Comparison of ENCODE assay signal across 27 mouse cellular contexts in the genomic region with DNA sequence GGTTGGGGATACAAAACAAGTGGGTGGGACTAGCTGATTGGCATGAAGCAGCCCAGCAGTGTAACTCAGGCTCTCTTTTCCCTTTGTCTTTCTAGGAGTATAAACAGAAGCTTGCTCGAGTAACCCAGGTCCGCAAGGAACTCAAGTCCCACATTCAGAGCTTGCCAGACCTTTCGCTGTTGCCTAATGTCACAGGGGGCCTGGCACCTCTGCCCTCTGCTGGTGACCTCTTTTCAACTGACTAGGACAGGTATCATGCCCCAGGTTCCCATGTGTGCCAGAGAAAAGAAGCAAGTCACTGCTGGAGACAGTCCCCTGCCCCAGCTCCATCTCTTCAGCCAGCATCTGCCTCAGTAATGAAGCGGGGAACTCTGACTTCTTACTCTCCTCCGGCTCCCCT. TPM values are rescaled to one million over a fixed set of nuclear protein-coding genes. Genes with fewer than 3 reads are reported as not detected.
DNase-seq lines count a peak whose midpoint lies in the region; ATAC-seq and TF ChIP-seq lines count a peak whose summit lies in the region.
"Had no signal": no experiment of that assay in that cellular context is flagged by ENCODE, and none has a peak within 500 bp of the region (broad histone marks: within the 10 kb centered on the region; RNA-seq: fewer than 3 reads in every experiment).

No protein-coding gene starts in this region.

- DNase-seq in forebrain, embryonic 11.5 days (ENCODE audit: low spot score): peak; percentile 15
- DNase-seq in heart, postnatal 0 days (ENCODE audit: low spot score): no peak
- no peak for DNase-seq in heart, embryonic 10.5 days (ENCODE audit: low spot score)
- peak; percentile 81 for DNase-seq in liver, adult 2 months (ENCODE audit: extremely low read depth, low read depth, low spot score)
- no peak for DNase-seq in liver
- DNase-seq in midbrain, postnatal 0 days (ENCODE audit: low spot score): no peak
- DNase-seq: adrenal gland, adult 8-10 months; adrenal gland, postnatal 25 days; cerebellum, adult 11-12 months; cerebellum, adult 8-10 months; cerebellum, postnatal 10 days; cerebellum, postnatal 36 days; embryo, embryonic 11 days; forebrain, postnatal 0 days; gastrocnemius, postnatal 25 days; heart, adult 18-20 months had no signal

- H3K27me3 ChIP-seq in forebrain, embryonic 11.5 days (ENCODE audit: control insufficient read depth, insufficient read depth, low read length): no peaks in the 10 kb centered on the region
- H3K27me3 ChIP-seq in forebrain, embryonic 12.5 days: no peaks in the 10 kb centered on the region
- H3K27me3 ChIP-seq in heart, postnatal 0 days (ENCODE audit: control insufficient read depth, insufficient read depth, low read length): no peaks in the 10 kb centered on the region
- H3K27me3 ChIP-seq in heart, embryonic 10.5 days (ENCODE audit: insufficient read depth, poor library complexity, severe bottlenecking): no peaks in the 10 kb centered on the region
- H3K27me3 ChIP-seq in liver, adult 2 months (ENCODE audit: control insufficient read depth, insufficient read depth, low read length): no peaks in the 10 kb centered on the region
- H3K27me3 ChIP-seq in midbrain, postnatal 0 days (ENCODE audit: insufficient read depth, low read length): no peaks in the 10 kb centered on the region
- no peaks in the 10 kb centered on the region for H3K27me3 ChIP-seq in midbrain, embryonic 16.5 days (ENCODE audit: control insufficient read depth, insufficient read depth, low read depth, low read length)
- H3K27me3 ChIP-seq: embryonic facial prominence, embryonic 13.5 days; heart, embryonic 13.5 days; hindbrain, embryonic 13.5 days had no signal

- H3K4me1 ChIP-seq in forebrain, embryonic 11.5 days (replicated peaks; ENCODE audit: control insufficient read depth, insufficient read depth, low read length): no peaks in the 10 kb centered on the region
- no peaks in the 10 kb centered on the region for H3K4me1 ChIP-seq in forebrain, embryonic 12.5 days
- H3K4me1 ChIP-seq in heart, postnatal 0 days (ENCODE audit: control insufficient read depth, insufficient read depth): peaks cover 15% of the 10 kb centered on the region
- peaks cover 28% of the 10 kb centered on the region for H3K4me1 ChIP-seq in heart, embryonic 10.5 days
- peaks cover 47% of the 10 kb centered on the region for H3K4me1 ChIP-seq in liver, adult 2 months (ENCODE audit: control insufficient read depth, insufficient read depth, low read length)
- H3K4me1 ChIP-seq in midbrain, postnatal 0 days (ENCODE audit: insufficient read depth, low read length): no peaks in the 10 kb centered on the region
- H3K4me1 ChIP-seq in midbrain, embryonic 16.5 days (ENCODE audit: control insufficient read depth, insufficient read depth, low read length): no peaks in the 10 kb centered on the region
- H3K4me1 ChIP-seq: embryonic facial prominence, embryonic 13.5 days had no signal

- H3K9ac ChIP-seq in forebrain, embryonic 11.5 days (ENCODE audit: low read length): no peak overlapping the region
- no peak overlapping the region for H3K9ac ChIP-seq in forebrain, embryonic 12.5 days
- H3K9ac ChIP-seq in heart, postnatal 0 days (replicated peaks; ENCODE audit: low read depth, low read length): no peak overlapping the region
- H3K9ac ChIP-seq in liver, adult 2 months (ENCODE audit: low read depth, low read length): no peak overlapping the region
- no peak overlapping the region for H3K9ac ChIP-seq in midbrain, postnatal 0 days (replicated peaks; ENCODE audit: low read length, poor library complexity, severe bottlenecking)
- no peak overlapping the region for H3K9ac ChIP-seq in midbrain, embryonic 16.5 days (ENCODE audit: low read depth, low read length)
- H3K9ac ChIP-seq: embryonic facial prominence, embryonic 13.5 days; forebrain, postnatal 0 days; heart, embryonic 13.5 days; hindbrain, embryonic 13.5 days had no signal

- no peak for ATAC-seq in forebrain, embryonic 11.5 days (replicated peaks; ENCODE audit: low FRiP score)
- ATAC-seq in forebrain, embryonic 12.5 days (ENCODE audit: low FRiP score): no peak
- no peak for ATAC-seq in heart, postnatal 0 days (ENCODE audit: insufficient read depth, low read depth)
- ATAC-seq in midbrain, postnatal 0 days (ENCODE audit: low FRiP score): no peak
- no peak for ATAC-seq in midbrain, embryonic 16.5 days
- ATAC-seq: activated CD4-positive, CD25-positive, alpha-beta regulatory T cell, adult 4 months; forebrain, embryonic 14.5 days; forebrain, postnatal 0 days; hindbrain, embryonic 16.5 days; inflammation-experienced regulatory T-cells, adult 6 months had no signal

- no peak for TF ChIP-seq EP300 in heart, postnatal 0 days (IDR thresholded peaks at IDR 0.05; ENCODE audit: low read depth)

- H3K4me3 ChIP-seq in forebrain, embryonic 11.5 days (ENCODE audit: low read depth, low read length): no peak overlapping the region
- no peak overlapping the region for H3K4me3 ChIP-seq in forebrain, embryonic 12.5 days (replicated peaks)
- no peak overlapping the region for H3K4me3 ChIP-seq in heart, postnatal 0 days (ENCODE audit: low read depth, low read length)
- no peak overlapping the region for H3K4me3 ChIP-seq in heart, embryonic 10.5 days
- no peak overlapping the region for H3K4me3 ChIP-seq in liver, adult 2 months (ENCODE audit: insufficient read depth, low read depth, low read length)
- H3K4me3 ChIP-seq in midbrain, postnatal 0 days (ENCODE audit: low read depth, low read length): no peak overlapping the region
- no peak overlapping the region for H3K4me3 ChIP-seq in midbrain, embryonic 16.5 days (ENCODE audit: low read depth, low read length)
- H3K4me3 ChIP-seq: embryonic facial prominence, embryonic 10.5 days; embryonic facial prominence, embryonic 13.5 days; erythroblast, embryonic 14.5 days; heart, embryonic 13.5 days; hindbrain, embryonic 13.5 days had no signal

- TF ChIP-seq CTCF in heart, postnatal 0 days (IDR thresholded peaks at IDR 0.05; ENCODE audit: low read depth): 0 out of 2 replicates have a peak, but pooled peaks have one; percentile 9
- peak; percentile 72 for TF ChIP-seq CTCF in liver, adult 2 months (IDR thresholded peaks at IDR 0.05; ENCODE audit: low read depth, low read length)
- peak; percentile 13; the same call in 1 of the 2 replicates for TF ChIP-seq CTCF in midbrain, postnatal 0 days (IDR thresholded peaks at IDR 0.05)

- H3K79me2 ChIP-seq in liver, adult 2 months (ENCODE audit: control insufficient read depth, insufficient read depth, low read length): no peaks in the 10 kb centered on the region

- H3K9me3 ChIP-seq in forebrain, embryonic 11.5 days (ENCODE audit: control insufficient read depth, low read length): no peaks in the 10 kb centered on the region
- no peaks in the 10 kb centered on the region for H3K9me3 ChIP-seq in forebrain, embryonic 12.5 days
- no peaks in the 10 kb centered on the region for H3K9me3 ChIP-seq in heart, postnatal 0 days (replicated peaks; ENCODE audit: control insufficient read depth, low read length)
- no peaks in the 10 kb centered on the region for H3K9me3 ChIP-seq in heart, embryonic 10.5 days
- no peaks in the 10 kb centered on the region for H3K9me3 ChIP-seq in midbrain, postnatal 0 days (ENCODE audit: low read length)
- no peaks in the 10 kb centered on the region for H3K9me3 ChIP-seq in midbrain, embryonic 16.5 days (replicated peaks; ENCODE audit: control insufficient read depth, low read length, poor library complexity, severe bottlenecking)
- H3K9me3 ChIP-seq: embryonic facial prominence, embryonic 10.5 days; embryonic facial prominence, embryonic 13.5 days; heart, embryonic 13.5 days; hindbrain, embryonic 13.5 days had no signal

- WGBS in forebrain, embryonic 11.5 days: 90% methylated on average over 5 of the region's 5 CpGs
- 88% methylated on average over 5 of the region's 5 CpGs for WGBS in forebrain, embryonic 12.5 days
- 90% methylated on average over 5 of the region's 5 CpGs for WGBS in heart, postnatal 0 days
- WGBS in heart, embryonic 10.5 days: 90% methylated on average over 5 of the region's 5 CpGs
- 49% methylated on average over 5 of the region's 5 CpGs for WGBS in liver, adult 2 months
- WGBS in midbrain, postnatal 0 days: 80% methylated on average over 5 of the region's 5 CpGs
- WGBS in midbrain, embryonic 16.5 days: 84% methylated on average over 5 of the region's 5 CpGs

- no peaks in the 10 kb centered on the region; the same call in 1 of the 2 replicates for H3K36me3 ChIP-seq in forebrain, embryonic 11.5 days (ENCODE audit: control insufficient read depth, insufficient read depth, low read length)
- H3K36me3 ChIP-seq in forebrain, embryonic 12.5 days (replicated peaks): peaks cover 67% of the 10 kb centered on the region
- H3K36me3 ChIP-seq in heart, postnatal 0 days (replicated peaks; ENCODE audit: control insufficient read depth, insufficient read depth, low read length): peaks cover 61% of the 10 kb centered on the region
- H3K36me3 ChIP-seq in heart, embryonic 10.5 days: peaks cover 79% of the 10 kb centered on the region
- H3K36me3 ChIP-seq in liver, adult 2 months (ENCODE audit: control insufficient read depth, insufficient read depth, low read length): peaks cover 5% of the 10 kb centered on the region
- peaks cover 36% of the 10 kb centered on the region for H3K36me3 ChIP-seq in midbrain, postnatal 0 days (ENCODE audit: insufficient read depth, low read length)
- H3K36me3 ChIP-seq in midbrain, embryonic 16.5 days (ENCODE audit: control insufficient read depth, insufficient read depth, low read length): peaks cover 18% of the 10 kb centered on the region

- no peak overlapping the region for H3K4me2 ChIP-seq in forebrain, embryonic 11.5 days (ENCODE audit: low read depth, low read length, severe bottlenecking)
- H3K4me2 ChIP-seq in forebrain, embryonic 12.5 days: no peak overlapping the region
- no peak overlapping the region for H3K4me2 ChIP-seq in heart, postnatal 0 days (ENCODE audit: low read depth, low read length)
- H3K4me2 ChIP-seq in midbrain, postnatal 0 days (ENCODE audit: low read depth, low read length, poor library complexity, severe bottlenecking): no peak overlapping the region
- H3K4me2 ChIP-seq in midbrain, embryonic 16.5 days (ENCODE audit: low read length): no peak overlapping the region
- H3K4me2 ChIP-seq: embryonic facial prominence, embryonic 13.5 days; heart, embryonic 13.5 days; hindbrain, embryonic 13.5 days had no signal

- H3K27ac ChIP-seq in forebrain, embryonic 11.5 days (ENCODE audit: low read depth, low read length): no peak overlapping the region
- no peak overlapping the region for H3K27ac ChIP-seq in forebrain, embryonic 12.5 days
- H3K27ac ChIP-seq in heart, postnatal 0 days (ENCODE audit: low read depth): no peak overlapping the region
- no peak overlapping the region for H3K27ac ChIP-seq in heart, embryonic 10.5 days
- 0 out of 2 replicates have a peak overlapping the region, but pooled peaks have one; percentile 0 for H3K27ac ChIP-seq in liver, adult 2 months (replicated peaks; ENCODE audit: insufficient read depth, low read depth, low read length)
- H3K27ac ChIP-seq in midbrain, postnatal 0 days (ENCODE audit: low read depth, low read length): no peak overlapping the region
- no peak overlapping the region for H3K27ac ChIP-seq in midbrain, embryonic 16.5 days (ENCODE audit: low read length)
- H3K27ac ChIP-seq: embryonic facial prominence, embryonic 10.5 days; embryonic facial prominence, embryonic 13.5 days; heart, embryonic 13.5 days; hindbrain, embryonic 13.5 days had no signal

- no peak for TF ChIP-seq POLR2A in liver, adult 2 months (IDR thresholded peaks at IDR 0.05; ENCODE audit: extremely low read depth, insufficient read depth, low read length)

RNA-seq across cellular contexts. Expression of a gene that starts 46.5 kb away (rescaled TPM):
- polyA plus RNA-seq in forebrain, embryonic 11.5 days (2014; fragmentation: Nextera tagmentation; extraction: Ambion mirVana): 63.8 and 65.6 TPM in 2 replicates
- 61.1 and 66.3 TPM in 2 replicates for polyA plus RNA-seq in forebrain, embryonic 12.5 days (2016; fragmentation: Nextera tagmentation; extraction: Ambion mirVana)
- total RNA-seq in heart, postnatal 0 days (2014; rRNA removed; ENCODE audit: low replicate concordance): 13.5 and 14.9 TPM in 2 replicates
- 19.4 and 24.5 TPM in 2 replicates for polyA plus RNA-seq in heart, postnatal 0 days (2015; fragmentation: Nextera tagmentation; extraction: Ambion mirVana)
- 36.9 and 42.1 TPM in 2 replicates for polyA plus RNA-seq in heart, embryonic 10.5 days (2016; fragmentation: Nextera tagmentation; extraction: Ambion mirVana)
- total RNA-seq in liver, adult 2 months (2014; rRNA removed): 6.8 and 8.3 TPM in 2 replicates
- 12.8 and 14.2 TPM in 2 replicates for polyA plus RNA-seq in liver, adult 2 months (2012; rRNA removed)
- total RNA-seq in midbrain, postnatal 0 days (2014; rRNA removed): 20.8 and 64.5 TPM in 2 replicates
- 19.0 and 20.5 TPM in 2 replicates for polyA plus RNA-seq in midbrain, postnatal 0 days (2015; fragmentation: Nextera tagmentation; extraction: Ambion mirVana)
- polyA plus RNA-seq in midbrain, embryonic 16.5 days (2015; fragmentation: Nextera tagmentation; extraction: Ambion mirVana): 30.7 and 34.1 TPM in 2 replicates

RNA-seq across cellular contexts. Expression of a gene that starts 46.6 kb away (rescaled TPM):
- polyA plus RNA-seq in forebrain, embryonic 11.5 days (2014; fragmentation: Nextera tagmentation; extraction: Ambion mirVana): 39.3 and 40.2 TPM in 2 replicates
- 34.5 and 38.2 TPM in 2 replicates for polyA plus RNA-seq in forebrain, embryonic 12.5 days (2016; fragmentation: Nextera tagmentation; extraction: Ambion mirVana)
- total RNA-seq in heart, postnatal 0 days (2014; rRNA removed; ENCODE audit: low replicate concordance): 13.3 and 23.2 TPM in 2 replicates
- polyA plus RNA-seq in heart, postnatal 0 days (2015; fragmentation: Nextera tagmentation; extraction: Ambion mirVana): 12.5 and 13.2 TPM in 2 replicates
- polyA plus RNA-seq in heart, embryonic 10.5 days (2016; fragmentation: Nextera tagmentation; extraction: Ambion mirVana): 30.5 and 35.1 TPM in 2 replicates
- 8.2 and 8.9 TPM in 2 replicates for total RNA-seq in liver, adult 2 months (2014; rRNA removed)
- 7.6 and 9.0 TPM in 2 replicates for polyA plus RNA-seq in liver, adult 2 months (2012; rRNA removed)
- 13.5 and 20.0 TPM in 2 replicates for total RNA-seq in midbrain, postnatal 0 days (2014; rRNA removed)
- polyA plus RNA-seq in midbrain, postnatal 0 days (2015; fragmentation: Nextera tagmentation; extraction: Ambion mirVana): 9.2 and 11.0 TPM in 2 replicates
- polyA plus RNA-seq in midbrain, embryonic 16.5 days (2015; fragmentation: Nextera tagmentation; extraction: Ambion mirVana): 17.2 and 20.2 TPM in 2 replicates

Comparison
In these comparisons a context has a peak if more than half of its experiments do, and no peak if none do; other contexts are left out.
1. DNase-seq: peak in forebrain, embryonic 11.5 days (single experiment) and liver, adult 2 months (single experiment); none in heart, postnatal 0 days (single experiment), heart, embryonic 10.5 days (single experiment), liver (single experiment) and midbrain, postnatal 0 days (single experiment).
2. CTCF ChIP-seq: peak in every context shown above with its lines; median percentile 72 in liver, adult 2 months; 13 in midbrain, postnatal 0 days; 9 in heart, postnatal 0 days.